Mouse (Mus musculus) natural killer cell, adult 2 months (primary cell): ENCODE data around the gene Rsu1.

ENCODE experiments used
- DNase-seq, 2 experiments: peaks; one replicate each; pipeline ENCODE4 v3.0.0; 2022; ENCODE audit warnings: low spot score in 2 of 2

The Rsu1 gene

GRCm38 (mm10) chr2:13169158-13169890 lies 101.9 kb downstream of the Rsu1 start:
- DNase-seq = peak in 1 of 2 experiments; percentile 16

DNA sequence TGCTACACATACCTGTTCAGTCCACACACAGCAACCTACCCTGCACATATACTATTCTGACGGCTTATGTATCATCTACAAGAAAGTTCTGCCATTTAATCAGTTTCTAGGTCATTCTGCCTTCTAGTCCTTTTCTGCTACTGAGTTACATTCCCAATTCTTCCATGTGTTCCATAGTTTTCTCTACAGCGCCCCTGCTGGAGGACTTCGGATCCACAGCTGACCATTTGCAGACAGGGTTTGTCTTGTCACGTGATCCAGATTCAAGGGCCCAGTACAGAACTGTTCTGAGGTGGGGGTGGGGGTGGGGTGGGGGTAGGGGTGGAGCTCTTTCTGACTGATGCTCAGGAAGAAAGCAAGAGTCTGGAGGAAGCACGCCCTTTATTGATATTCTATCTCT lies 102.5 kb downstream of the Rsu1 start:
- no peak for DNase-seq

DNA sequence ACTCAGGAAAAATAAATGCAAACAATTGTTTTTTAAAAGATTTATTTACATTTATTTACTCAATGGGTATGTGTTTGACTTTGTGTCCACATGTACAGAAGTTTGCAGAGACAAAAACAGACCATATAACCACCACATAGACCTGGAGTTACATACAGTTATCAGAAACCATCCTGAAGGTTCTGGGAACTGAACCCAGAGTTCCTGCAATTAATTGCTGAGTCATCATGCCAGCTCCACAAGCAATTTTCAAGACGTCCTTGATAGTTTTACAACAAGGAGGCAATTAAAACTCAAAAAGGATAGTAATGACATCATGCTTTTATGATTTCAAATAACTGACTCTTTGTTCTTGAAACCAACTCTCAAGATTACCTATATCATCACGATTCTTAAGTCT lies 109.5 kb downstream of the Rsu1 start:
- no peak for DNase-seq

DNA sequence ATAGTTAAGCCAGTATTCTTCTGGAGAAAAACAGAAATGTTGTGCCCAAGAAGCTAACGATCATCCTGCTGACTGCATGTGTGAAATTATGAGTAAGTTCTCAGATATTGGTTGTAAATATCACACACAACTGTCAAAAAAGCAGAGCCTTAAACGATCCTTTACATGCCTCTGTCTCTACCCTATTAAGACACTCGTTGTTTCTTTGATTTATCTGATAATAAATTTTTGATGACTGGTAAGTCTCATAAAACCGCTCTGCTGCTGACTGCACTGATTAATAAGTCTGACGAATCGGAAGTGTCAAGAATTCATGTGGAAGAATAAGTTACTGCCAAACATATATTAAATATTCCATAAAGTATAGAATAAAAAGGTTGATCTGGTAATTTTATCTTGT lies 126.0 kb downstream of the Rsu1 start:
- no peak for DNase-seq

DNA sequence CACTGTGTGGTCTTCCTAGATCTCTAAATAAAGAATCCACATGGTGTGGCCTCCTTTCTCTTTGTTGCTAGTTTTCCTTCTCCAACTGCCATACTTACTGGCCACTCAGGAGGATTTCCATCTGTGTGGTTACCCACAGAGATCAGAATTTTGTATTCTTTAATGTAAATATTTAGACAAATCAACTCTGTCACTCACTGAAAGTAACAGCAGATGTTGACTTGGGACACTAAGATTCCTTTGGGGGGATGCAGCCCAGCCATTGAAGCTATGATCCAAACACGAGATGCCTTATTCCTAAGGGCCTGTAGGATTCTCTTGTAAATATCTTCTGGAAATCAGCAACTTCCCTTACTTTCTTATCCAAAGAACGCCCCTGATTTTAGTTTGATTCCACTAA lies 136.3 kb downstream of the Rsu1 start:
- DNase-seq = no peak

DNA sequence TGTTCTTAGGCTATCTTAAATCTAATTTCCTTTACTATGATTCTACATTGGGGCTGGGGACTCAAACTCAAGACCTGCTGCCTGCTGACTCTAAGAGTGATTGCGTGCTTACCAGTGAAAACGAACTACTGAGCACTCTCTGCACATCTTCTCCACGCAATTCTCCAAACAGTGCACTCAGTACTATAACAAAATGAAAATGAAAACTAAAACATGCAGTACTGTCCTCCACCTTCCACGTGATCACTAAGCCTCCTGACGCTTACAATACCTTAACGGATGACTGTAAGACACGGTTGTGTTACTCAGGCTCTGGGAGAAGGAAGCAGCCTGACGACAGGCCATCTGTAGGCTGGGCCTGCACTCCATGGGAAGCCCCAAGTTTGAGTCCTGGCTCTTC lies 138.4 kb downstream of the Rsu1 start:
- no peak for DNase-seq

- DNase-seq = no peak
Observed at GRCm38 (mm10) chr2:13132406-13132805, 138.8 kb downstream of the Rsu1 start.

DNA sequence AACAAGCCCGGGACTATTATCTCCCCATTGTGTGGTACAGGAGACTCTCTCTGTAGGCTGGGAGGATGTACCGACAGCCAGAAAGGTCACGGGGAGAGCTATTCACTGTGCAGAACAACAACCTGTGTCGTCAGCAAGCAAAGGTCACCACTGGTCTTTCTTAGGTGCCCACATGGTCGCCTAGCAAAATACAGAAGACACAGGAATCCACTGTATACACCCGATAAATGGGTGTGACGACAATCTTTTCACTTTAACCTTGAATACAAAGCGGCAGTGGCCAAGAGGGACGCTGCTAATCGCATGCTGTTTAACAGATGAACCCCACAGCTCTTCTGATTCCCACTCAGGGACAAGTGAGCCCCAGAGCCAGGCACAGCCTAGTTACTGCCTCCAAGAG lies 141.4 kb downstream of the Rsu1 start:
- no peak for DNase-seq

DNA sequence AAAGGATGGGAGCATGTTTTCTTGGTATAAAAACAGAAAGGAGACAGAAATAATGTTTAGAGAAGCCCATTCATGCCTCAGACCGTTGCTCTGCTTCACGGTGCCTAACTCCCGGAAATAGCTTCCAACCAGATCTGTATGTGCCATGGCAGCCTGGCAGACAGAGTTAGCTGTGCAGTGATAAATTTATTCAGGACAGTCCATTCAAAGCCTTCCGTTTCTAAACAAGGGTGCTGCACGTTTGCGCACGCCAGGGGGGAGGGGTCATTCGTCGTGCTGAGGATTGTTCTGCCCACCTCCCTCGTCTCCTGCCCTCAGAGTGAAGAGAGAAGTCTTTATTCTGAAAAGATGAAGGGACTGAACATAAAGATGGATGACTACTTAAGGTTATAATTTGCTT lies 141.9 kb downstream of the Rsu1 start:
- DNase-seq = no peak

DNA sequence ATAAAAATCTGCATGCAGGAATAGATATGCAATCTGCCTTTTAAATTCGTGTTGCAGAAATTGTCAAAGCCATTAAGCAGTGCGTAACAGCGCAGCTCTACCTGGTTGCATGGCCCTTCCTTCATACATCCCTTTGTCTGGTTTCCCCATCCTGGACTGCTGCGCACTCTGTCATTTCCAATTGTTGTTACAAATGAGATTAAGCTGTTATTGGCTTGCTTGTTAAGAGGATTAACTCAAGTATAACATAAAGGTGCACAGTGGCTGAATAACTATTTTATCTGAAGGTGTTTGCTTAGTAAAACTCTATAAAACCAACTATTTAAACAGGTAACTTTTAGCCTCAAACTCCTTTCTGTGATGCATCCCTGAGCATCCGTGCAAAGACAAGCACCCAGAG lies 150.8 kb downstream of the Rsu1 start:
- no peak for DNase-seq

DNA sequence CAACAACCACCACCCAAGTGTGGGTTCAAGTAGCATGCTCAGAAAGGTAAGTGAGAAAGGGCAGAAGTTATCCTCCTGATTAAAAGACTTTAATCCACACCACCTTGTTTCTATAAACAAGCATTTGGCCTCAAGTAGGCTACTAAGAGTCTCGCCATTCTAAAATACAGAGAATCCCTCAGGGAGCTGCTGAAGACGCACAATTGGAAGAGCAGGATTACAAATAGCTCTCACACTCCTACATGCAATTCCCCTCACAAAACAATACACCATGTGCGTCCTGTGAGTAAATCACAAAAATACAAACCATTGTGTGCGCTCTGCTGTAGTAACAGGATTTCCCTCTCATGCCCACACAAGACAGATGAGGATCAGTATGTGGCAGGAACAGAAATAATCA lies 153.3 kb downstream of the Rsu1 start:
- DNase-seq = no peak

DNA sequence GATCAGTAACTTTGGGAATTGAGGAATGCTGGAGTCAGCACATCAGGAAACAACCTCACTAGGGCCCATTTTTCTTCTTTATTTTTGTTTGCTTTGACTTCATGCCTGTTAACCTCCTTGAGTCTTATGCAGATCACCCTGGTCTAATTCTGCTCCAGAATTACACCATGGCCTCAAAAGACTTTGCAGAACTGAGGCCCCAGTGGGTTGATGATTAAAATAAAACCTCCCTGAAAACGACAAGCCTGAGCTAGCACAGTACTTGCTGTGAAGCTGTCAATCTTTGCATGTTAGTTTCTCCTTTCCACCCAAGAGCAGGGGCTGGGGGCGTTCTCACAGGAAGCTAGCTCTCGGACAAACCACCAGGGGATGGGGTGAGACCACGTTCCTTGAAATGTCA lies 164.7 kb downstream of the Rsu1 start:
- DNase-seq = no peak

- no peak for DNase-seq
Observed at GRCm38 (mm10) chr2:13104388-13104787, 166.8 kb downstream of the Rsu1 start.

- DNase-seq = no peak
Observed at GRCm38 (mm10) chr2:13103797-13104200, 167.4 kb downstream of the Rsu1 start.

- no peak for DNase-seq
Observed at GRCm38 (mm10) chr2:13094045-13094444, 177.2 kb downstream of the Rsu1 start.

DNA sequence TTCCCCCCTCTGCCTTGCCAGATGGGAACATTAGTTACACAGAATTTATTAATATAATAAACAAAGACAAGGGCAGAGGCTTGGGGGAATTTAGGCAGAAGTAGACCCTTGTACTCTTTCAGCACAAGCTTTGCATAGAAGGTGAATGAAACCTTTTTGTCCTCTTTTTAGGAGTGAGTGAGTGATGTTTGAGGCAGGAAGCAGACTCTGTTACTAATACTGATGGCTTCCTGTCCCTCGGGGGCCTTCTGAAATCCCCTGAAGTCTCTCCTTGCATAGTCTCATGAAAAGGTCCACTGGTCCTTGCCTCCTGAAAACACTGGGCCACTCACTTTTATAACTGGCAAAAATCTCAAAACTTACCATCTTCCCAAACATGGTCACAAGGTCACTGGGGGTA lies 177.6 kb downstream of the Rsu1 start:
- no peak for DNase-seq

- DNase-seq = no peak
Observed at GRCm38 (mm10) chr2:13091399-13092015, 179.7 kb downstream of the Rsu1 start.

DNA sequence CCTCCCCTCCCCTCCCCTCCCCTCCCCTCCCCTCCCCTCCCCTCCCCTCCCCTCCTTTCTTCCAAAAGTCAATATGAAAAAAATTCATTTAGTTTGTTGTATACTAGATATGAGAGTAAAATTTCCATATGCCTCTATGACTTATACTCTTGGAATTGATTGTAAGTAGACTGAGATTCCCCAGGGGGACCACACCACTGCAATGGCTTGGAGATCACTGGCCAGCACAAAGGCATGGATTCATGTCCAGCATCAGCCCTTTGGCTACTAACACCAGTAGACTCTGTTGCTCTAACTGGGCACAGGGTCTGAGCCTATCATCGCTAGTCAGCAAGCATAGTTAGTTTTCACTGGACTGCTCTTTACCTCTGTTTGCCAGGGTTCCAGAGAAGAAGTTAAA lies 180.4 kb downstream of the Rsu1 start:
- no peak for DNase-seq

DNA sequence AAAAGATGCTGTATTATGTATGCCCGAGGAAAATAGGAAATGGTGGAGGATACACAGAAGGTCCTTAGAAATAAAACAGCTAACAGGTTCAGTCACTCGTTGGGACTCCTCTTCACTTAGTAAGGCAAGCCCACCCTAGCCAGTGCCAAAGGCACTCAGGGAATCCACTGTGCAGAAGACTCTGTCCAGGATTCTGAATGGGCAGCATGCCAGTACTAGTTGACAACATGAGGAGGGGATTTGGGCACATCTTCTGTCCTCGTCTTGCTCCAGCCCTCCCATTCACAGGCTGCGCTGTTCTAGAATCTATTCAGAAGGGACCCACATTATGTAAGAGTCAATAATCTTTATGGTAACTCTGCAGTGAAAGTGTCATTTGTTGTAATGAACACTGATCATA lies 181.4 kb downstream of the Rsu1 start:
- no peak for DNase-seq

- no peak for DNase-seq
Observed at GRCm38 (mm10) chr2:13088266-13088665, 182.9 kb downstream of the Rsu1 start.

DNA sequence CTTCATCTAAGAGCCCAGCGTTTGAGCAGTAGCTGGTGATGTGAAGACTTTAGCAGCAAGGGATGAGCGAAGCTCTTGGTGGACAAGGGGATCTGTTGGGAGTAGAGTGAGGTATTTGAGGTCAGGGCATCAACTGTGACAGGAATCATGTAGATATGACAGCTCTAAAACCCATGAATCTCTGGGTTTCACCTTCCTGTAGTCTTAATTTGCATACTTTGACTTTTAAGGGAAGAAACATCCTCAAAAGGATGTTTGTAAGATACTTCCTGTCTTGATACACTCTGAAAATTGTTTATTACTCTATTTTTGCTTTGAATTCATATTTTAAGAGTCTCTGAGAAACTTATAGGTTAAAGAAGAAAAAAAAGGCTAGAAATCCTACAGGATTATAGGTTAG lies 183.4 kb downstream of the Rsu1 start:
- DNase-seq = no peak

GRCm38 (mm10) chr2:13084223-13084622 lies 187.0 kb downstream of the Rsu1 start:
- no peak for DNase-seq

DNA sequence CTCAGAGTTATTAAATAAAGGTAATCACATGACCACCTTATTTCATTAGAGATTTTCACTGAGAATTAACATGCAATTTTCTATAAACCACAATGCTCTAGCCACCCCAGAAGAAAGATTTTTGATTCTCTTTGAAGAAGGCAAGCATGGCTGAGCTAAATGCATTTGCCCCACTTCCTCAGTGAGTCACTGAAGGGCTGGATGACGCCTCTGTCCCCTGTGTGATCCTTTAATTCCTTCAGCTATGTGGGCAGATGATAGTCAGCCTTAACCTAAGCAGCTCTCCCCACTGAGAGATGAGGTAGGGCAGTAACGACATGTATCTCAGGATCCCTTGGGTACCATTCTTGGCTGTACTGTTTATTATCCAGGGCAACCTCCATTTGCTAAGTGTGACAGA lies 190.7 kb downstream of the Rsu1 start:
- no peak for DNase-seq

GRCm38 (mm10) chr2:13072243-13072642 lies 199.0 kb downstream of the Rsu1 start:
- DNase-seq = no peak
